Mouse (Mus musculus) left cerebral cortex, adult 2 months (tissue): ENCODE data around the gene Gsdma2. TPM values are rescaled to one million over a fixed set of nuclear protein-coding genes. Genes with fewer than 3 reads are reported as not detected.
"Not testable (repeated sequence)": the region's sequence is repeated elsewhere in the genome, so short reads cannot be mapped to it uniquely, and the experiment has no call there.

ENCODE experiments used
- DNase-seq, 2 experiments: peaks; one replicate each; pipeline ENCODE4 v3.0.0; 2021 to 2022; ENCODE audit warnings: low spot score in 2 of 2, mixed read lengths in 1 of 2; ENCODE audit errors: extremely low spot score in 1 of 2
- H3K27ac ChIP-seq: fragments of 200-600 bp; 2 replicates; pipeline ENCODE4 v1.8.1; 2022
- H3K4me3 ChIP-seq: fragments of 200-600 bp; 2 replicates; pipeline ENCODE4 v1.8.1; 2022
- CTCF ChIP-seq: fragments of 200-600 bp; IDR thresholded peaks from 2 replicates; pipeline ENCODE4 v1.8.1; 2022; ENCODE audit warnings: antibody characterized with exemption, mild to moderate bottlenecking, moderate library complexity
- intact Hi-C: fragments of 180-260 bp; cut with DNase I; formaldehyde crosslinking; loops from one replicate; pipeline ENCODE4 v1.15.1; 2025
- total RNA-seq, 2 experiments: library from RNA; stranded (reverse); gene quantifications; 2 replicates each; pipeline ENCODE4 v1.2.3; 2021

Gsdma2 gene
- total RNA-seq, 2 experiments from 2014 or later, result not detected

GRCm38 (mm10) chr11:98625611-98626410, 20.7 kb upstream of the Gsdma2 start, which contains the start of the genes Gm12355 and Gsdma3:
Gene Gm12355, minus strand, starts transcription at chr11:98625661.
Gene Gsdma3, plus strand, starts transcription at chr11:98626360.
- Histone ChIP-seq H3K4me3 (no peak within 1 kb of the TSS), H3K27ac (no peak within 1 kb of the TSS)
- TF ChIP-seq CTCF, result no peak
- DNase-seq, result no peak
- intact Hi-C loops, result no loop called here

GRCm38 (mm10) chr11:98628706-98629105, 17.9 kb upstream of the Gsdma2 start:
- no peak overlapping the region for H3K4me3 ChIP-seq
- no peak for TF ChIP-seq CTCF
- peak in 1 of 2 experiments; percentile 3 for DNase-seq
- intact Hi-C loops, result no loop called here
- H3K27ac ChIP-seq, result no peak overlapping the region

- DNase-seq, result no peak
- TF ChIP-seq CTCF, result no peak
- Histone ChIP-seq H3K4me3 (no peak overlapping the region), H3K27ac (no peak overlapping the region)
- intact Hi-C loops, result no loop called here
Measured at GRCm38 (mm10) chr11:98630646-98631045, 15.9 kb upstream of the Gsdma2 start.

- H3K4me3 ChIP-seq, DNase-seq, H3K27ac ChIP-seq, intact Hi-C loops: not testable (repeated sequence)
- peak; percentile 33 for TF ChIP-seq CTCF
Measured at GRCm38 (mm10) chr11:98635312-98635970, 11.1 kb upstream of the Gsdma2 start.

- intact Hi-C loops, result loop anchor here (2.0 kb wide), 1 partner anchor 33 kb away; no protein-coding TSS in a partner anchor
- DNase-seq, result no peak
- H3K27ac ChIP-seq, result no peak overlapping the region
Measured at GRCm38 (mm10) chr11:98637501-98637900, 9.1 kb upstream of the Gsdma2 start.

GRCm38 (mm10) chr11:98640091-98640490, 6.5 kb upstream of the Gsdma2 start:
- Histone ChIP-seq H3K27ac (no peak overlapping the region), H3K4me3 (no peak overlapping the region)
- intact Hi-C loops, result no loop called here
- TF ChIP-seq CTCF, result no peak
- no peak for DNase-seq

More at GRCm38 (mm10) chr11:98637501-98637900, 9.1 kb upstream of the Gsdma2 start:
- TF ChIP-seq CTCF, result no peak
- H3K4me3 ChIP-seq, result no peak overlapping the region

GRCm38 (mm10) chr11:98644757-98645156, 1.8 kb upstream of the Gsdma2 start:
- Histone ChIP-seq H3K27ac (no peak overlapping the region), H3K4me3 (no peak overlapping the region)
- intact Hi-C loops, result no loop called here
- DNase-seq, result no peak
- no peak for TF ChIP-seq CTCF

GRCm38 (mm10) chr11:98645946-98646345, 613 bp upstream of the Gsdma2 start:
- Histone ChIP-seq H3K27ac (no peak overlapping the region), H3K4me3 (no peak overlapping the region)
- DNase-seq, result no peak
- intact Hi-C loops, result no loop called here
- no peak for TF ChIP-seq CTCF

GRCm38 (mm10) chr11:98655076-98655475, 8.5 kb downstream of the Gsdma2 start:
- intact Hi-C loops, result loop anchor here (1.0 kb wide), 1 partner anchor 49 kb away; no protein-coding TSS in a partner anchor
- peak; percentile 48 for TF ChIP-seq CTCF
- not testable (repeated sequence) for H3K4me3 ChIP-seq, H3K27ac ChIP-seq, DNase-seq

- intact Hi-C loops, result no loop called here
- TF ChIP-seq CTCF, result peak; percentile 79
- H3K27ac ChIP-seq, result no peak overlapping the region
Measured at GRCm38 (mm10) chr11:98660517-98660916, 14.0 kb downstream of the Gsdma2 start.

GRCm38 (mm10) chr11:98664091-98664490, 17.5 kb downstream of the Gsdma2 start, which contains the start of gene Gsdma:
Gene Gsdma, plus strand, starts transcription at chr11:98664351.
- no peak for DNase-seq
- intact Hi-C loops, result no loop called here
- no peak within 1 kb of the TSS for H3K4me3 ChIP-seq
- no peak for TF ChIP-seq CTCF
- no peak within 1 kb of the TSS for H3K27ac ChIP-seq

More at GRCm38 (mm10) chr11:98660517-98660916, 14.0 kb downstream of the Gsdma2 start:
- no peak overlapping the region for H3K4me3 ChIP-seq
- DNase-seq, result peak in 1 of 2 experiments; percentile 28

GRCm38 (mm10) chr11:98668984-98669383, 22.4 kb downstream of the Gsdma2 start:
- intact Hi-C loops, result no loop called here
- TF ChIP-seq CTCF, result no peak
- no peak for DNase-seq
- Histone ChIP-seq H3K4me3 (no peak overlapping the region), H3K27ac (no peak overlapping the region)
